Mouse (Mus musculus): ENCODE data around the gene Ddhd1.
"Not testable (repeated sequence)": the region's sequence is repeated elsewhere in the genome, so short reads cannot be mapped to it uniquely, and the experiment has no call there.

Ddhd1 gene

GRCm38 (mm10) chr14:45580923-45581827 is 76.8 kb downstream of the Ddhd1 start:
- DNase-seq (ENCODE audit: low spot score in 2 of 2) = not testable (repeated sequence)

DNA sequence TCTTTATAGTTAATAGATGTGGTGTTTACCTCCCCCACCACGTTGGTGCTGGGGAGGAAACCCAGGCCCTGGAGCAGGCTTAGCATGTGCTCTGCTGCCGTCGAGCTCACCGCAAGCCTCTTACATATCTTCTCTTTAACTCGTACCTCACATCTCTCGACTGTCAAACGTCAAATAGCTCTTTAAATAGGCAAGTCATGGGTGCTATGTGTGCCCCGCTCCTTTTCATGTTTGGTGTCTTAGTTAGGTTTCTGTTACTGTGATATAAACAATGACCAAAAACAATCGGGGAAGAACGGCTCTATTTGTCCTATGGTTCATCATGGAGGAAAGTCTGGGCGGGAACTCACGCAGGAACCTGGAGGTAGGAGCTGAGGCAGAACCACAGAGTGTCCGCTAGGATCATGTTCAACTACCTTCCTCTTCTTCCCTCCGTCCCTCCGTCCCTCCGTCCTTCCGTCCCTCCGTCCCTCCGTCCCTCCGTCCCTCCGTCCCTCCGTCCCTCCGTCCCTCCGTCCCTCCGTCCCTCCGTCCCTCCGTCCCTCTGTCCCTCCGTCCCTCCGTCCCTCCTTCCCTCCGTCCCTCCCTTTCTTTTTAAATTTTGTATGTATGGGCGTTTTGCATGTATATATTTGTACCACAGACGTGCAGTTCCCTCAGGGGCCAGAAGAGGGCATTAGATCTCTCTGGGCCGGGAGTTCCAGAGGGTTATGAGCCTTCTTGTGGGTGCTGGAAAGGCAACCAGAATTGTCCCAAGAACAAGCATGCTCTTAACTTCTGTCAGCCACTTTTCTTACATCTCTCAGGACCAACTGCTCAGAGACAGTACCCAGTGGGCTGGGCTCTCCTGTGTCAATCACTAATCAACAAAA is 91.6 kb downstream of the Ddhd1 start:
- DNase-seq (ENCODE audit: low spot score in 2 of 2) = peak in 1 of 2 experiments; percentile 44

DNA sequence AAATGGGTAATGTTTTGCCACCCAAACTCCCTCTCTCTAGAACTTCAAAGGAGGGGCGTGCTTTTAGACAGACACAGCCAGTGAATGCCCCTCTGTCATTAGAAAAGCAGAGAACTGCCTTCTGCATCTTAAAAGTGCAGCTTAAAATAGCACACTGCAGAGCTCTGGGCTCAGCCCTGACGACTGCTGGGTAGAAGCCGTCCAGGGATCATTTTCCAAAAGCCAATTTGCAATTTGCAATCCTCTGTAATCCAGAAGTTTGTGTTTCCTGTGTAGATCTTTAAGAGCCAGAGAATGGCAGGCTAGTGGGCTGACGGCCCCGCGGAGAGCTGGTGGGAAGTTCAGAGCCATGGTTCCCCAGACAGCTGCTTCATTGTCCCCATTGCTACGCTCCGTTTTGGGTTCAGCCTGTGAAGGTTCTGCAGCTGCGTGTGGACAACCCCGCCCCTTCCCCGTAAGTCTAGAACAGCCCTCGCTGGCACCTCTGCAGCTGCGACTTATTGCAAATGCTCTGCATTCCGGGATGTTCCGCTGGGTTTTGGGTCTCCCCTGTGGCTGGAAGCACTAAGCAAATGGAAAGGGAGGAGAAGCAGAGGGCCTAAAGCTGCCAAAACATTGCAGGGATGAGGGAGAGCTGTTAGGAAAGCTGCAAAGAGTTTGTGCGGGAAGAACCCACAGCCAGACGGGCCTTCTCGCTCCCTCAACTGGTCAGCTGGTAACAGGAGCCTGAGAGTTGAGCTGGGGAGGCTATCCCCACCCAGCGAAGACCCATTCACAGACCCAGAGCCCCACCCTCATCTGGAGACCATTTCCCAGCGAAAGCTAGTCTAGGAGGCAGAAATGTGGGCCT is 92.5 kb downstream of the Ddhd1 start:
- DNase-seq (ENCODE audit: low spot score in 2 of 2) = peak; percentile 58 to 62

DNA sequence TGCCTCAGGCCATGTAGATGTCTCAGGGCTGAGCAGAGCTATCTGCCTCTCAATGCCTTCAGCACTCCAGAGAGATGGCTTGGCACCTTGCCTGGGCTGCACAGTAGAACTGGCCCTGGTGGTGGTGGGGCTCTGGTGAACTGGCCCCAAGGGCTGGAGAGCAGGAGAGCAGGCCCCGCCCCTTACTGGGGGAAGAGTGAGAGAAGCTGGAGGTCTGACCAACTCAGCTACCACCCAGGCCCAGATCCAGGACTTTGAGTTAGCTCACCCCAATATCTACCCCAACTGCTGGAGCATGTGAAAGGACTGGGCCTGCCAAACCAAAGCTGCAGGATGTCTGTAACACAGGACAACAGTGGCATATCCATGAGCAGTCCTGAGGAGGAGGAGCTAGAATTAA is 94.4 kb downstream of the Ddhd1 start:
- peak; percentile 52 to 69 for DNase-seq (ENCODE audit: low spot score in 2 of 2)

DNA sequence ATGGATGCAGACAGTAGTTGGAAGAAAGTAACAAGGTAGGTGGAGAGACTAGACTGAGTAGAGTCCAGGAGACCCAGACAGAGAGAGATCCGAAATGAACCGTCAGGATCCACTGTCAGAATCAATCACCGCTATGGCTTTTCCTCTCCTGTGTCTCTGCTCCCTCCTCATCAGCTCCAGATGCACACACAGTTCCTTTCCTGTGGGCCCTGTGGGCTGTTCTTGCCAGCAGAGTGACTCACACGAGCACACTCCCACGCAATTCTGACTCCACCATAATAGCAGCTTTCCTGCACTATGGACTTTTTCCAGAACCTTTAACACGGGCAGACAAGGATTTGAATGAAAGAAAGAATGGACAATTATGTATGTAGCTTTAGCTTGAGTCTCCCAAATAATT is 96.3 kb downstream of the Ddhd1 start:
- DNase-seq (ENCODE audit: low spot score in 2 of 2) = peak; percentile 65 to 73

GRCm38 (mm10) chr14:45559018-45559417 is 98.9 kb downstream of the Ddhd1 start:
- no peak for DNase-seq (ENCODE audit: low spot score in 2 of 2)

DNA sequence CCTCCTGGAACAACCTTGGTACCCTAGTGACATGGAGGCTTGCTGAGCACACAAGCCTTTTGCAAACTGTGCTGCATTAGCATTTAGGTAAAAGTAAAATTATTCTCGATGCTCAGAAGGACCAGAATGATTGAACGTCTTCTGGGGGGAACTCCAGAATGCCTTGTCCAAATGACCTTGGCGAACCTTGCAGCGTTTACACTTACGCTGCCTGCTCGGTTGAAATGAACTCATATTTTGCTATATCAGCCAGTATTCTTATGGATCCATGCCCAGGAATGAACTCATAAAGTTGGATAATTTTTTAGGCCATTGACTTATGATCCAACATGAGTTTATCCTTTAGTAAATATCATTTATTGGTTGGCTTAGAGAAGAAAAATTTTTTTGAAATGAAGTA is 103.6 kb downstream of the Ddhd1 start:
- peak in 1 of 2 experiments; percentile 41 for DNase-seq (ENCODE audit: low spot score in 2 of 2)

GRCm38 (mm10) chr14:45553854-45554253 is 104.1 kb downstream of the Ddhd1 start:
- DNase-seq (ENCODE audit: low spot score in 2 of 2) = peak; percentile 80 to 83

- no peak for DNase-seq (ENCODE audit: low spot score in 2 of 2)
These were observed 105.5 kb downstream of the Ddhd1 start for GRCm38 (mm10) chr14:45552431-45552830.

DNA sequence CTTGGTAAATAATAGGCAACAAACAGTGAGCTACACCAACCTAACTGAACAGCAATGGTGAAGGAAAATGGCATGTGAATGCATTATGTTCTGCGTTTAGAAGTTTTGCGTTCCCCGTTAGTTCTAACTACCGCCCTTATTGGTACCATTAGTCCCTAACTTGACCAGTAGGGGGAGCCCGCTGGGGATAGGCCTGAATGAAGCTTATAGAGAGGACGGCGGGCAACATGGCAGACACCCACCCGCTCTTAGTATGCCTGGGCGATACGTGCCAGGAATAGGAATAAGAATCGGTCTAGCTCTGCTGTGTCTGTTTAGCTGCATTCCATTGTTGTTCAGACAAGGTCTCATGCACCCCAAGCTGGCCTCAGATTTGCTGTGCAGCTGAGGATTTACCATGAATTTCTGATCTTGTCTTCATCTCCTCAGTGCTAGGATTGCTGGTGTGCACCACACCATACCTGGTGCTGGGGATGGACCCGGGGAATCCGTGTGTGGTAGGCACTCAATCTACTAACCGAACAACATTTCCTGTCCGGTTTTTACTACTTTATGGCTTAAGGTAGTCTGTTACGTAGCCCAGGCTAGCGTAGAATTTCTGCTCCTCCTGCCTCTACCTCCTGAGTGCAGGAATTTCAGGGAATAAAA is 106.7 kb downstream of the Ddhd1 start:
- peak in 1 of 2 experiments; percentile 13 for DNase-seq (ENCODE audit: low spot score in 2 of 2)

DNA sequence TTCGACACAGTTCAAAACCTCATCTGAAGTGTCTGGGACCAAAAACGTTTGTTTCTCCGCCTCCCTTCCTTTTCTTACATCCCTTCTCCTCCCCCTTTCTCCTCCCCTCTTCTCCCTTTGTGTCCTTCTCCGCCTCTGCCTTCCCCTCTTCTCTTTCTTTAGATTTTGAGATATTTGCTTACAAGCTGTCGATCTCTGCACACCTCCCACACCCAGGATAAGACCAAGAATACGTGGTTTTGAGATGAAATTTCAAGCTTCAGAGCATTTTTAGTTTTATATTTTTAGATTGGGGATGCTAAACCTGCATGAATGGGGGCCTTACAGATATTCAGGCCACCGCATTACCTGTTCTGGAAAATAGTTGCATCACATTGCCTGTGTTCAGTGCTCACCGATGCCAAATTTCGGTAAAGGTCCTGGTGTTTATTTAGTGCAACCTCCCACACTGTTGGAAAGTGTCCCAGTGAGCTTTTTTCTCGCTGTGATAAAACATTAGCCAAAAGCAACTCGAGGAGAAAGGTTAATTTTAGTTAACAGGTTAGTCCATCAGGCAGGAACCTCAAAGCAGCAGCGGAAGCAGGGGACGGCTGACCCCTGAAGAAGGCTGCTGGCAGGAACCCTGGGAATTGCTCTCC is 107.8 kb downstream of the Ddhd1 start:
- peak; percentile 59 to 63 for DNase-seq (ENCODE audit: low spot score in 2 of 2)

- DNase-seq (ENCODE audit: low spot score in 2 of 2) = no peak
These were observed 109.8 kb downstream of the Ddhd1 start for GRCm38 (mm10) chr14:45548118-45548517.

DNA sequence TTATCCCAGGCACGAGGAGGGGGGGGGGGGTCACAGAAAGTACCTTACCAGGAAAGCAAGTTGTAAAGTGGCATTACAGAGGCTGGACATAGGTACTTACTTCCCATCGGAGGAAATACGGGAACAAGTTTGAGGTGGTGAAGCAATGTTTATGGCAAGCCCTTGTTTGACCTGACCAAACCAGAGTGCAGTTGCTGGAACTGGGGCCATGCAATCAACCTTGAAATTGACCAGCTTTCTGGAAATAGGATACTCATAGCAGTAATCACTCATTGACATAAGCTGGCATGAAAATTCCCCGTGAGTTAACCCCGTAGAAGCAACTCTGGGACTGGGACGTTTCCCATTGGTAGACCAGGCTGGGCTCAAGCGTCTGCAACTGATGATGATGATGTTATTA is 113.0 kb downstream of the Ddhd1 start:
- DNase-seq (ENCODE audit: low spot score in 2 of 2) = no peak

DNA sequence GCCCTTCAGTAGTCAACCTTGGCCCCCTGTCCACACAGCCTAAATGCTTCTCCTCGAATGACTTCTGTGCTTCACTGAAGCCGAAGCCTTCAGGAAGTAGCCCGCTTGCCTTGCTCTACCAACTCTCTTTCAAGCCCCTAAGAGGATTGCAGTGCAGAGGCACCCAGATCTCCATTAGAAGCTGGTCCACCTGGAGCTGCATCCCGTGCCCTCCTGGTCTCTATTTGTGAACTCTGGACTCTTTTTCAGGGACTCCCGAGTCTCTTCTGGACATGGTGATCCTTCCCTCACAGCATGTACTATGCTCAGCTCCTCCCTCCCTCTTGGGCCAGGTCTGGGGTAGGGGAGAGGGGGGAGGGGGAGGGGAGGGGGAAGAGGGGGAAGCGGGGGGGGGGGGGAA is 113.9 kb downstream of the Ddhd1 start:
- DNase-seq (ENCODE audit: low spot score in 2 of 2) = no peak

DNA sequence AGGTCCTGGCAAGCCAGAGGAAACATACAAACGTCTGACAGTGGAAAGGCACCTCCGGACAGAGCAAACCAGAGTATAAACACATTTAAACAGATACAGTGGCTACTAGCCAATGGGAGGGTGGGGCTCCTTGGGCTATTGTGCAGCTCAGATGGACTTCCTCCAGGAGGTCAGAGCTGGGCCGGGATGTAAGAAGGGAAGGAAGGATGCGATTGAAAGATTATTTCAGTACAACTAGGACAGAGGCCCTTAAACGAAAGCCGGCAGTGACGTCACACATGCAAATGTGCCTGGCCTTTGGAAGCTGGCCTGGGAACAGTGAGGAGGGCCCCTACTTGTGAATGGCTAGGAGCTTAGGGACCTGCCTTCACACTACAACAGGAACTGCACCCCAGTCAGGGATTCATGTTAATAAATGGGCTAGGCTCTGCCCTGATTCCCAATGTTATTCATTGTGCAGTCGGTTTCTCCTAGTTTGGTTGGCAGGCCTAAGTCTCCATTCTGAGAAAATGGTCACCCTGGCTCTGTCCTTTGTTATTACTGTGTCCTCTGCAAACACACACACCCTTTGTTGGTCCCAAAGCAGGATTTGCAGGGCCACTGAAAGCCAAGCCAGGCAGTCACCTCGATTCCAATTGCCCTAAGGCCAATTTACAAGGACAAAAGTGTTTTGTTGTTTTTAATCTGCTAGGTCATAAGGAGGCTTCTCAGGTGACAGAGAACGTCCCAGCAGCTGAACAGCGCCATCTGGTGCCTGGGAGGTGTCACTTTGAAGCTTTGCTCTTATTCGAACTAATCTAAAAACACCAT is 118.1 kb downstream of the Ddhd1 start:
- peak; percentile 91 to 96 for DNase-seq (ENCODE audit: low spot score in 2 of 2)
